Mouse (Mus musculus) ovary, postnatal 14 days (tissue): ENCODE results near the gene Prkag3.

ENCODE experiments used
- DNase-seq: peaks from one replicate; pipeline ENCODE4 v3.0.0; 2022; ENCODE audit warnings: low spot score

The Prkag3 gene

DNA sequence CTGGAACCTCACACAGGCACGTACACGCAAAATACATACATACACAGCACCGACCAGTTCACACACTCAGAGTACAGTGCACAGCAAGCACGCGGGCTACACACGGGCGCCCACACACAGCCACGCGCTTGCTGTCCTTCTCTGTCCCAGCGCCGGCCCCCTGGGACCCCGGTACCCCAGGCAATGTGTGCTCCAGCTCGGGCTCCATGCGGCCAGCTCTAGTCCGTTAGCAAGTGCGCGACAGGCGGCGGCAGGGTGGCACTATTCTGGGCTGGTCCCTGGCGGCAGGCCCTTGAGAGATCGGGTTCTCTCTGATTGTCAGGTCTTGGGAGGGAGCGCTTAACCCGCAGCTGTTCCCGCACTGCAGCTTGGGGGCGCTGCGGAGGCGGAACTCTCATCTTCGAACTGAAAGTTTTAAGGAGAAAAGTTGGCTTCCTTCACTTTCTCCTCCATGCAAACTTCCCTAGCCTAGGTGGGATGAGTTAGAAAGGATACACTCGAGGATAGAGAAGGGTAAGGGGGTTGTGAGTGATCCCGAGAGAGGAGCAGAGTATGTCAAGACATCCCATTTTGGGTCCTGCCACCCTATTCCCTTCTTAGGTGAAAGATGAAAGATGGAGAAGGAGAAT lies at the start of gene Prkag3:
Gene Prkag3, minus strand, starts transcription at position 579 of the 629 bp plus-strand sequence.
- peak; percentile 40 for DNase-seq

DNA sequence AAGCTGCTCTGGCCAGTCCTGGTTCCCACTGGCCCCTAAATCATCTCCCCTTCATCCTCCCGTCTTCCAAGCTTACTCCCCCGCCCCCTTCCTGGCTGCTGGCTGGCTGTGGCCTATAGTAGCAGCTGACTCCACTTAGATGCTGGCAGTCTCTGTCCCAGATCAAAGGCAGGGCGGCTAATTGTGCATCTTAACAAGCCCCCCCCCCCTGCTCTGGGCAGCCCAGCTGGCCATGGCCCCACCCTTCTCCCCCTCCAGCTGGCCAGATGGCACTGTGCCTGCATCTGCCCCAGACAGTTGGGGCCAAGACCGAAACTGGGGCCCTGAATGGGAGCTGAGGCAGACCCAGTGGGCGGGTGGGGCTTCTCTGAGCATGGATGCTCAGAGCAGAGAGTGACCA lies 48.4 kb upstream of the Prkag3 start:
- peak; percentile 48 for DNase-seq

DNA sequence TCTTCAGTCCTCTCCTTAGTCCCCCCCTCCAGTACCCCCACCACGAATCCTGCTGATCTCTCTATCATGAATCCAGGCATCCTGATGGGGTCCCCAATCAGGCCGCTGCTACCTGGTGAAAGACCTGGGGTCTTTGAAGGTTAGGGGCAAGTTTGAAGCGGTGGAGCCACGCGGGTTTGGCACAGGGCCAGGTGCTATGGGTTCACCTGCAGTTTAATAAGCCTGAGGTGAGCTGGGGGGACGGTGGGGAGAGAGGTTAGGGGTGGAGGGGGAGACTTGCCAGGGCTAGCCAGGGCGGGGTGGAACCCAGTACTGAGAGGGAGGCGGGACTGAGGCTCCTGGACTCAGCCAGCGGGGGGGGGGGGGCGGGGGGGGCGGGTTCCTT lies 46.1 kb upstream of the Prkag3 start:
- no peak for DNase-seq

DNA sequence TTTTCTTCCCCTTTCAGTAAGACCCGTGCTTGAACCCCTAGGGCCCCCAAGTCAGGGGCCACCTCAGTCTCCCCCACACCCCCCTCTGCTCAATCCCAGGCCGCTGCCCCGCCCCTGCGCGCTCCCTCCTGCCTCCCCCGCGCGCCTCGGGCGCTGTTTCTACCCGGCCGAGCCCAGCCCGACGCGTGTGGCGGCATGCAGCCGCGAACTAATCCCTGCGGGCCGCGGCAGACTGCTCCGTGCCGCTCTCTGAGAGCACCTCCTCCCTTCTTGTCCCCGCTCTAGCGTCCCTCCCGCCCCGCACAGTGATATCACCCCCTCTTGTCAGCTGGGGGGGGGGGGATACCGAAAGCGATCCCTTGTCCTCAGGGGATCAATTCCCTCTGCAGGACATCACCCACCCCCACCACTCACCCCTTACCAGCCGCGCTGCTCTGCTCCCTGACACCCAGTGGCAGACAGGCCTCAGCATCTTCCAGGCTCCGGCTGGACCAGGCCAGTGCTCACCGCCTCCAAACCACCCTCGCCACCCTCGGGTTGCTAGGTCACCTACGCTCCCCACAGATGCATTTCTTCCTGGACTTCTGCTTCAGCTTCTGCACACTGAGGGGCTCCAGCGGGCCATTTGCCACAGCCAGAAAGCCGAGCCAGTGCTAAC lies 45.6 kb upstream of the Prkag3 start:
- no peak for DNase-seq

DNA sequence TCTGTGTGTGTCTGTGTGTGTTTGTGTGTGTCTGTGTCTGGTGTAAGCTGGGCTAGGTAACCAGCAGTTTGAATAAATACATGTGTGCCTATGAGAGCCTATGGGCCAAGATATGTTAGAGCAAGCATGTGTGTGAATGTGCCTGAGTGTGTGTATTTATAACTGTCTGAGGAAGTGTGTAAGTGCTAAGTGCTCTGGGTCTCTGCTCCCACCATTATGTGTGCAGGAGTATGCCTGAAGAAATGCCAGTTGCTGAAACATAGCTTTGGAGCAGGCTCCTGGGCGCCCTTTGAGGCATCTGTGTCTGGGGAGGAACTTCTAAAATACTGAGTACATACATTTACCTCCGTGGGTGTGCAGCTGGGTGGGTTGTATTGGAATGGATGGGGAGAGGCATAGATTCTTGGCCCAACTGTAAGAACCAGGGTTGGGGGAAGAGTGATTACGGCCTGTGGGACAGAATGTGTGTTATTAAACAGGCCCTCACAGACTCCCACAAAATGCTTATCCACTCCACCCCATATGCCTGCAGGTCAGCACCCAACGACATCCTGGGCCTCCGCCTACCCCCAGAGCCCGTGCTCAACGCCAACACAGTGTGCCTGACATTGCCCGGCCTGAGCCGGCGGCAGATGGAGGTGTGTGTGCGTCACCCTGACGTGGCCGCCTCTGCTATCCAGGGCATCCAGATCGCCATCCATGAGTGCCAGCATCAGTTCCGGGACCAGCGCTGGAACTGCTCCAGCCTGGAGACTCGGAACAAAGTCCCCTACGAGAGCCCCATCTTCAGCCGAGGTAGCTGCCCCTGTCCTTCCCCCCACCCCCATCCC lies 44.0 kb upstream of the Prkag3 start:
- no peak for DNase-seq

DNA sequence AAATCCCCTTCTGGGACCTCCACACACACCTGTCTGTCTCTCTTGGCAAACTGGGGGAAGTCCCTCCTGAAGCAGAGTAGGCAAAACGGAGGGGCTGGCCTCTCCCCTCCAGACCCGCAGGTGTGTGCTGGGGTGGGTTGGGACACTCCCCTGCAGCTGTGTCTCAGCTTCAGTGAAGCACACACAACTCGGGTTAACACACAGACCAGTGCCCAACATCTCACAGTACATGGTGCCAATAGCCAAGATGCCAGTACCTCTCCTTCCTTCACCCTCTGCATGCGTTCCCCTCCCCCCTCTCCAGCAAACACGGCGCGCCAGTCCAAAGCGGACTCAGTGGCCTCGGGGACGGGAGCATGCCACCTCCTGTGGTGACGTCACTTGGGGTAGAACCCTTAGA lies 42.2 kb upstream of the Prkag3 start, which contains the start of gene Wnt10a:
Gene Wnt10a, plus strand, starts transcription at position 268 of the 400 bp plus-strand sequence.
- DNase-seq: no peak

DNA sequence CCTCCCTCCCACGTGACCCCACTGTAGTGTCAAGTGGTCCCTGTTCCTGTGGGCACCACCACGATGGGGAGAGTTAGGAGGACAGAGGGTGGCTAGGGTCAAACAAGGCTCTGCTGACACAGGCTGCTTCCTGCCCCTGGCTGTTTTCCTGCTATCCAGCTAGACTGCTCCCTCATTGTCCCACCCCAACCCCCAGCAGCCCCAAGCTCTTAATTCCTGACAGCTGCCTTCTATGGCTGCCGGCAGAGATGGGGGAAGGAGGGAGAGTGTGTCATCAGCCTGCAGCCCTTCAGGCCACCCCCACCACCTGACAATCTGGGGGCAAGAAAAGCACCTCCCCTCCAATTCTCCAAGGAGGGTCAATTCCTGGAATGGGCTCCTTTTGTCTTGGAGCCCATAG lies 41.1 kb upstream of the Prkag3 start:
- no peak for DNase-seq

DNA sequence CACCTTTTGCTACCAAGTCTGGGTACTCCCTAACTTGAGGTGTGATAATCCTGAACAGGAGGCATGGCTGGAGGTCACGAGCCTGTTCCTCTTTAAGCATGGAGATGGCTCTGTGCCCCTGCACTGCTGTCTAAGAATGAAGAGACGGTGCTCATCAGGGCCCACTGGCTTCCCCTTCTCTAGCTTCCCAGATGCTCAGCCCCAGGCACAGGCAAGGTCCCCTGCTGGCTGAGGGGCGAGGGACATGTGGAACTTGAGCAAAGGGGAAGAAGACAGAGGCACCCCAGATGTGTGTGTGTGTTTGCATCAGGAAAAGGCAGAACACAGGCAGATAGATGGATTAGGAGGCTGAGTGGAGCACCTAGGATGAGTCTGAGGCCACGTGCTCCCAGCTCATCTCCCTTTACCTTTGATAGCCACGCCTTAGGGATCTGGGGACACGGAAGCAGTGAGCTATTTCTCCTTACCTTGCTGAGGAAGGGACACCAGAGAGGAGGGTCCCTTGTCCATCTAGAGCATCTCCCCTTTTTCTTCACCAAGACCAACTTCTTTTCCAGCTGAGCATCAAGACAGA lies 39.7 kb upstream of the Prkag3 start:
- no peak for DNase-seq

DNA sequence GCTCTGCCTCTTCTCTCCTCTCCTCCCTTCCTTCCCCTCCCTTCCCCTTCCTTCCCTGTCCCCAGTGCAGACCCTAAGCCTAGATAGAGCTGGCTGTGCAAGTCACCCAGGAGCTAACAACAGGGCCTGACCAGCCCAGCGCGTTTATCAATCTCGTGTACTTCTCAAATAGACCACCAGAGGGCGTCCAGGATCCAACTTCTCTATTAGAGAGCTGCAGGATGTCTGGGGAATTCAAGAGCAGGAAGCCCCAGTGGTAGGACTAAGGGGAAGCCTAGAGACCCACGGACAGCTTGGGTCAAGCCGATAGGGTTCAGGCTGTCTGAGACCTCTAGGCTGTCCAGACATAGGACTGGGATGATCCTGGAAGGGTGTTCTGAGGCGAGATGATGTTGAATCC lies 38.8 kb upstream of the Prkag3 start:
- peak; percentile 87 for DNase-seq

DNA sequence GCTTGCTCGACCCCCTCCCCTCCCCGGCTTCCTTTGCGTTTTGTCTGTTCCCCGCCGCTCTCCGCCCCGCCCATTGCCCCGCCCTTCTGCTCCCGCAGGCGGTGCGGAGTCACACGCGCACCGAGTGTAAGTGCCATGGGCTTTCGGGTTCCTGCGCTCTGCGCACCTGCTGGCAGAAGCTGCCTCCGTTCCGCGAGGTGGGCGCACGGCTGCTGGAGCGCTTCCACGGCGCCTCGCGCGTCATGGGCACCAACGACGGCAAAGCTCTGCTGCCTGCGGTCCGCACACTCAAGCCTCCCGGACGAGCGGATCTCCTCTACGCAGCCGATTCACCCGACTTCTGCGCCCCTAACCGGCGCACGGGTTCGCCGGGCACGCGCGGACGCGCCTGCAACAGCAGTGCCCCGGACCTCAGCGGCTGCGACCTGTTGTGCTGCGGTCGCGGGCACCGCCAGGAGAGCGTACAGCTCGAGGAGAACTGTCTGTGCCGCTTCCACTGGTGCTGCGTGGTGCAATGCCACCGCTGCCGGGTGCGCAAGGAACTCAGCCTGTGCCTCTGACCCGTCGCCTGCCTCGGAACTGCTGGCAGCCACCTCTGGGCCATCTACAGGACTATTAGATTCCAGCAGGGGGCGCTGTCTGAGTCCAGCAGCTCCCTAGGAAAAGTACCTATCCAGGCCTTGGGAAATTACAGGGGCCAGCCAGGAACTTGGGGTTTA lies 35.2 kb upstream of the Prkag3 start:
- no peak for DNase-seq

DNA sequence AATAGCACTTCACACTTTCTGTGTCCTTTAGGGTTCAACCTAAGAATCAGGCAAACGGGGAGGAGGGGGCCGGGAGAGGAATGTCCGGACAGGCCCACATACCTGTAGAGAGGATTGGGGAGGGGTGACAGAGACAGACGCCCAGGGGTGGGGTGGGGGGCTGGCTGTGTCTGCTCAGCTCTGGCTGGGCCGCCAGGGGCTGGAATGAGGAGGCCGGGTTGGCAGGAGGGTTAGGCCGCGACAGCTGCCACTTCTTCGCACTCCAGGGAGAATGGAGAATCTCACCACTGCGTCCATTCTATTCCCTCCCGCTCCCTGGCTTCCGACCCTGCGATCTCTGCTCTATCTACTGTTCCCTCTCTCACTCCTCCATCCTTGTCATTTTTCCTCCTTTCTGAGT lies 34.5 kb upstream of the Prkag3 start:
- DNase-seq: no peak

DNA sequence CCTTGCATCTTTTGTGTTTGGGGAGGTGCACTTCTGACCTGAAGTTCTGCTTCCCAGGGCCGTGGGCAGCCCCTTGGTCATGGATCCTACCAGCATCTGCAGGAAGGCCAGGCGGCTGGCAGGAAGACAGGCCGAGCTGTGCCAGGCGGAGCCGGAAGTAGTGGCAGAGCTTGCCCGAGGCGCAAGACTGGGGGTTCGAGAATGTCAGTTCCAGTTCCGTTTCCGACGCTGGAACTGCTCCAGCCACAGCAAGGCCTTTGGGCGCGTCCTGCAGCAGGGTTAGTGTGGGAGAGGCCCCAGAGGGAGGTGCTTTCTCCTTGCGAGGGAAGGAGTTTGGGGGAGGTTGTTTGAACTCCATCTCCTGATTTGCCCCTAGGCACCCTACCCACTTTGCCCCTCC lies 33.0 kb upstream of the Prkag3 start:
- DNase-seq: no peak

DNA sequence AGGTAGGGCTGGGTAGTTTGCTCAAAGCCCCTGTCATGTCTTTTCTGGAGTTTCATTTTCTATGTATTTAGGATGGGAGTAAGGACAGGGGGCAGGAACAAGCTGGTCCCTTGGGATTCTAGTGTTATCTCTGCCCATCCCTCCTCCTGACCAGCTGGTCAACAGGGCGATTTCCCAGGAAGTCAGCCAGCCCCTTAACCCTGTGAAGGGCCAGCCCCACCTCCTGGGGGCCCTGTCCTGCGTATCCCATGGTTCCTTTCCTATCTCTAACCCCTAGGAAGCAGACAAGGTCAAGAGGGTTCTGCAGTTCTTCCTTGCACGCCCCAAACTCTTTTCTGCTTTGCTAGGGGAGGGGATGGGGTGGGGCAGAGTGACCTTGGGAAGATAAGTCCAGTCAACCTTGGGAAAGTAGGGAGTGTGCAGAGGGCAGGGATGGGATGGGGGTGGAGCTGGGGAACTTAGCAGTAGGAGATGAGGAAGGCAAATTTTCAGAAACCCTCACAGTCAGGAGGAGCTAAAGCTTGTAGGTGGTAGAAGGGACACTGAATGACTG lies 30.0 kb upstream of the Prkag3 start:
- DNase-seq: no peak

DNA sequence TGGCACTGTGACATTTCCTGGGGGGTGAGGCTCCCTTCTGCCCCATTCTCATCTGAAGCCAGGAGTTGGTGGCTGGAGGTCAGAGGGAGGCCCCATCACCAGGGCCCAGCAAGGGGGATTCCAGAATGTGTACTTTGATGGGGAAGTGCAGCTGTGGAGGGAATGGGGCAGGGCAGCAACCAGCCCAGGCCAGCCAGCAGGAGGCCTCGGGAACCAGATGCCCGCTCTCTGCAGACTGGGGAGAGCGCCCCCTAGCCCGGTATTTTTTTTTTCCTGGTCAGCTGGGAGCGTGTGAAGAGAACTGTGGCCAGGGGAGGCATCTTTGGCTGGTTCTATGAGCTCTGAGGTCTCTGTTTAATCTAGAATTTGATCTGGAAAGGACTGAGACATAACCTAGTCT lies 26.8 kb upstream of the Prkag3 start:
- DNase-seq: no peak

DNA sequence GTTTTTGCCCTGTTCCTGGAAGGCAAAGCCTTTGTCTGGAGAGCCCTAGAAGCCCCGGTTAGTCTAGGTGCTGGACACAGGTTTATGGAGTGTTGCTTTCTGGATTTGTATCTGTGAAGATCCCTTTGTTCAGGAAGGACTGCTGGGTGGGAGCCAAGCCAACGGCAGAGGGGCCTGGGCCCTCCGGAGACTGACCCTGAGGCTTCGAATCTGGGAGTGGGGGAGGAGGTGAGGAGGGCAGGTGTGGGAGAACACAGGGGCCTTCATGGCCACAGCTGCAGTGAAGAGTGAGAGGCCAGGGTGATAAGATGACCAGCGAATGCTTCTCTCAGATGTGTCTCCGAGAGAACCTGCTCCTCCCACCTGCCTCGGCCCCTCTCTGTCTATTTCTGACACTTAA lies 25.0 kb upstream of the Prkag3 start:
- DNase-seq: no peak

DNA sequence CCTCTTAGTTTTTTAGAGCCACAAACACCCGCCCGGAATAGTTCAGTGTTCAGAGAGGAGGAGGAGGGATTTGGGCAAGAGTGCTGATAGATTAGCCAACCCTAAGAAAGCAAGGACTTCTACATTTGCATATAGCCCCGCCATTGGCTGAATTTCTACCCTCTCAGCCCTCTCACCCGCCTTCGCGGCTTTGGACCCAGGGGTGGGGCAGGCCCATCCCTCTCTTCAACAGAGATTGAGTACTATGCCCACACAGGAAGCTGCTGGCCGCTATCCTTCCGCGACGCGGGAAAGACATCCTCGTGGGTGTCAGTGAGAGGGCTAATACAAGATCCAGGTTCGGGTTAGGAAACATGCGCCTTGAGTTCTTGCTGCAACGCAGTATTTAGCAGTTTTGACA lies 24.1 kb upstream of the Prkag3 start:
- DNase-seq: no peak

DNA sequence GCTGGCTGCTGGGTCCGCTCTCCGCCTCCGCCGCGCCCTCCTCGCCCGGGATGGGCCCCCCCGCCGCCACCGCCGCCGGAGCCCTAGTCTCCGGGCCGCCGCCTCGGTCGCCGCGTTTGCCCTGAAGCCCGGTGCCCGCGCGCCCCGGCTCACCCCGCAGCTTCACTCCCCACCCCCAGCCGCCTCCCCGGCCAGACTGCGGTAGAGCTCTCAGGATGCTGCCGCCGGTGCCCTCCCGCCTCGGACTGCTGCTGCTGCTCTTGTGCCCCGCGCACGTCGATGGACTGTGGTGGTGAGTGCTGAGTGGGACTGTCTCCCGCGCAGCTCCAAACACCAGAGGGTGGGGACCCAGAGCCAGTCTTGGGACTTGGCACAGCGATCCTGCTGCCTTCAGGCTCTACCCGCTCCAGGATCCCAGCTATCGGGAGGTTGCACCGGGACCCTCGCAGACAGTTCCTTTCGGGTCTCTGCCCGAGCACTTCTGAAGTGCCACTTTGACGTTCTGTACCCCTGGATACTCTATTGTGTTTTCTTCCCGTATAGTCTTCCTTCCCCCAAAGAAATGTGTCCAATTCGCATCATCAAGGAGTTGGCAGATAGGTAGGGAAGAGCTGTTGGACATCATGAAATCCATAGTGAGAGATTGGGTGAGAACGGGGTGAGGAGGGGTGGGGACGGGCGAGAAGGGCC lies 23.1 kb upstream of the Prkag3 start:
- DNase-seq: no peak

DNA sequence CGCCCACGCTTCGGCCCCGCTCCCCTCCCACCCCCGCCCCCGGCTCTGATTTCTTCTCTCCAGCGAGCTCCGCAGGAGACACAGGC lies 22.7 kb upstream of the Prkag3 start, which contains the start of gene Wnt6:
Gene Wnt6, plus strand, starts transcription at position 48 of the 86 bp plus-strand sequence.
- DNase-seq: no peak

DNA sequence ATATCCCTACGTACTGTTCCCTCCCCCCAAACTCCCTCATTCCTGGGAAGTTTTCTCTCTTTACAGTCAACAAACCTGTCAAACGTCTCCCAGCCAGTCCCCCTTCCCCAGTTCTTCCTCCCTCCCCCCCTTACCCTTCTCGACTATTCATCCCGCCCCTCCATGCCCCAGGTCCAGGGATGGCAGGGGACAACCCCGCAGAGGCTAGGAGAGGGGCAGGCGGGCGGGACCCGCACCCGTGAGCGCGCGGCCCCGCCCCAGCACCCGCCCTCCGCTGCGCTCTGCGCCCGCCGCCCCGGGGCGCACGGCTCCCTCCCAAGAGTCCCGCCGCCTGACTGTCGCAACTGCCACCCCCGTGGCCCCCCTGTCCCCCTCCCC lies 22.4 kb upstream of the Prkag3 start:
- no peak for DNase-seq

DNA sequence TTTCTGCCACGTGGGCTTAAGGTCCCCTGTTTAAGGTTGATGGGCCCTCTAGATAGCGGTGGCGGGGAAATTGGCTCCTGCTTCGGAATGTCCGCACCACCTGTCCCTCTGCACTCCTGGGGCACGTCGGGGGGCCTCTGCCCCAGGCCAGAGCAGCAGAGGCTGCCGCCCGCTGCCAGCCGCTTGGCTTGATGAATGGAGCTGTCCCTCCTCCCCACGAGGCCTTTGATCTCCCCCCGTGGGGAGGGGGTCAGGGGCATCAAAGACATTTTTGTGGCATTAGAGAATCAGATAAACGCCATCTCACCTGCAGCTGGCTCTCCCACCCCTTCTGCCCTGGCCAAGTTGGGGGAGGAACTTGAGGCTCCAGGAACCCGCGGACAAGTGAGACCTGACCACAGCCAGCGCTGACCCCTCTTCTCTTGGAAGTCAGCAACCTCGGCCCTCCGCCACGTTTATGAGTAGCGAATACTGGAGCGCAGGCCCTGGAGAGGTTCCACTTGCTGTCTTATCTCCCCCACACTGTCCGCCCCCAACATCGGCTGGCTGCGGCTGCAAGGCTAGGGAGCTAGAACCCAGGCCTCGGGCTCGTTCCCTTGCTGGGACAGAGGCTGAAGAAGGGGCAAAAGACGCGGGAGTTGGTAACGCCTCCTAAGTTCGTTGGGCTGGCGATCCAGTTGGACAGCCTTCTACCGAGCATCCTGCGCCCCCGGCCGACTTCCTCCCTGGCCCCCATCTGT lies 21.9 kb upstream of the Prkag3 start:
- DNase-seq: no peak

DNA sequence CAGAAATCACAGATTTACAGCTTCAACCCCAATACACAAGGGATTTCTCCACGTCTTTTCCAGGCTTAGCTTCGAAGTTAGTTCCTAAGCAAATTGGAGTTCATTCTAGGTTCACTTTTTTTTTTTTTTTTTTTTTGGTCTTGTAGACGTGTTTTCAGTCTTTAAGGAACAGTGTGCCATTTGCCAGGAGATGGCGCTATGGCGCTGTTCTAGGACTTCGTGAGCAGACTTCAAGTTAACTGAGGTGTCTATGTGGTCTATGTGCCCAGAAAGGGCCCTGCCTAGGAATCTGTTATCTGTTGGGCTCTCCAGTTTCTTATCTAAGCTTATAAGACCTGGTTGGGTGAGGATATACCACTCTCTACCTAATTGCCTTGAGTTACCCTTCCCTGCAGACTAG lies 14.1 kb upstream of the Prkag3 start:
- peak; percentile 71 for DNase-seq
